Mouse (Mus musculus): Measurements from ENCODE around the gene Slc25a19.

- TF ChIP-seq CTCF (IDR thresholded peaks at IDR 0.05; ENCODE audit: insufficient read depth, low read length) = no peak
- no peak for TF ChIP-seq POLR2A (IDR thresholded peaks at IDR 0.05; ENCODE audit: borderline replicate concordance, extremely low read depth, low read depth, low read length)
These were observed 43.6 kb downstream of the Slc25a19 start for GRCm38 (mm10) chr11:115584376-115585073.
